Comparison of ENCODE assay signal across 9 mouse cellular contexts in the genomic region with DNA sequence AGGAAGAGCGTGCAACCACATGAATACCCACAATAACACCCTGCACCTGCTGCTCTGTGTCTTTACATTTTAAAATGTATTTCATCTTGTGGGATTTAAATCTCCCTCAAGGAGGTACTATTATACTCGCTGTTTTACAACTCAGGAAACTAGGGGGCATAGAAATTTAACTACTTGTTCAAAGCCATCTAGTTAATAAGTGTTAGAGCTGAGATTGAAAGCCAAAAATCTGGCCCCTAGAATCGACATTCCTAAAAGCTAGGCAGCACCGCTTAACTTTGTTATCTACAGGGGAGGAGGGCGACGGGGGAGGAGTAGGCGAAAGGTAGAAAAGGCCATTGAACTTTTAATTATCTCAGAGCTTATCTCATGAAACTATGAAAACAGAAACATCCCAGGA.
DNase-seq lines count a peak whose midpoint lies in the region; ATAC-seq and TF ChIP-seq lines count a peak whose summit lies in the region.
"Had no signal": no experiment of that assay in that cellular context is flagged by ENCODE, and none has a peak within 500 bp of the region (broad histone marks: within the 10 kb centered on the region; RNA-seq: fewer than 3 reads in every experiment).

No protein-coding gene starts in this region.

- 46% methylated on average over 7 of the region's 7 CpGs for WGBS in forebrain, embryonic 14.5 days
- 45% methylated on average over 7 of the region's 7 CpGs for whole genome bisulfite sequencing in forebrain, embryonic 15.5 days
- 41% methylated on average over 7 of the region's 7 CpGs for WGBS in midbrain, embryonic 13.5 days
- WGBS in midbrain, postnatal 0 days: 54% methylated on average over 7 of the region's 7 CpGs
- WGBS in stomach, embryonic 15.5 days: 34% methylated on average over 7 of the region's 7 CpGs

- DNase-seq in forebrain, embryonic 14.5 days (ENCODE audit: low spot score): no peak
- no peak for DNase-seq in midbrain, postnatal 0 days (ENCODE audit: low spot score)
- peak; percentile 10 to 34 for DNase-seq in kidney, postnatal 25 days
- DNase-seq in frontal cortex, postnatal 25 days (ENCODE audit: low spot score in 2 of 2): no peak
- DNase-seq in embryo, embryonic 10 days (ENCODE audit: low spot score): no peak
- DNase-seq: cerebellum, adult 11 months had no signal

- no peaks in the 10 kb centered on the region for H3K27me3 ChIP-seq in forebrain, embryonic 14.5 days (replicated peaks; ENCODE audit: control insufficient read depth, insufficient read depth, low read length)
- 0 out of 2 replicates have a peak, but pooled peaks cover 6% of the 10 kb centered on the region for H3K27me3 ChIP-seq in forebrain, embryonic 15.5 days
- no peaks in the 10 kb centered on the region for H3K27me3 ChIP-seq in midbrain, embryonic 13.5 days
- no peaks in the 10 kb centered on the region for H3K27me3 ChIP-seq in midbrain, postnatal 0 days (ENCODE audit: insufficient read depth, low read length)
- H3K27me3 ChIP-seq in stomach, embryonic 15.5 days (replicated peaks): no peaks in the 10 kb centered on the region

- H3K27ac ChIP-seq in forebrain, embryonic 14.5 days (ENCODE audit: low read depth, low read length): no peak overlapping the region
- no peak overlapping the region for H3K27ac ChIP-seq in forebrain, embryonic 15.5 days (replicated peaks)
- no peak overlapping the region for H3K27ac ChIP-seq in midbrain, embryonic 13.5 days
- H3K27ac ChIP-seq in midbrain, postnatal 0 days (ENCODE audit: low read depth, low read length): no peak overlapping the region
- H3K27ac ChIP-seq in stomach, embryonic 15.5 days: peak overlapping the region; percentile 87

- H3K4me1 ChIP-seq in forebrain, embryonic 14.5 days (ENCODE audit: control insufficient read depth, insufficient read depth, low read length): no peaks in the 10 kb centered on the region; the same call in 1 of the 2 replicates
- H3K4me1 ChIP-seq in forebrain, embryonic 15.5 days: peaks cover 7% of the 10 kb centered on the region
- peaks cover 11% of the 10 kb centered on the region for H3K4me1 ChIP-seq in midbrain, embryonic 13.5 days (replicated peaks)
- H3K4me1 ChIP-seq in midbrain, postnatal 0 days (ENCODE audit: insufficient read depth, low read length): no peaks in the 10 kb centered on the region
- H3K4me1 ChIP-seq in stomach, embryonic 15.5 days: no peaks in the 10 kb centered on the region

- H3K9ac ChIP-seq in forebrain, embryonic 14.5 days (ENCODE audit: low read length): no peak overlapping the region
- H3K9ac ChIP-seq in forebrain, embryonic 15.5 days (replicated peaks): no peak overlapping the region
- H3K9ac ChIP-seq in midbrain, embryonic 13.5 days (replicated peaks): no peak overlapping the region
- H3K9ac ChIP-seq in midbrain, postnatal 0 days (replicated peaks; ENCODE audit: low read length, poor library complexity, severe bottlenecking): no peak overlapping the region; the same call in 1 of the 2 replicates
- H3K9ac ChIP-seq in stomach, embryonic 15.5 days: no peak overlapping the region

- no peak; the same call in 1 of the 2 replicates for ATAC-seq in forebrain, embryonic 14.5 days
- no peak for ATAC-seq in forebrain, embryonic 15.5 days (replicated peaks)
- ATAC-seq in midbrain, embryonic 13.5 days: no peak
- ATAC-seq in midbrain, postnatal 0 days (ENCODE audit: low FRiP score): no peak
- peak; percentile 57 for ATAC-seq in stomach, embryonic 15.5 days (ENCODE audit: insufficient read depth, low FRiP score, low read depth)

- no peak for TF ChIP-seq CTCF in midbrain, postnatal 0 days (IDR thresholded peaks at IDR 0.05)

- H3K9me3 ChIP-seq in forebrain, embryonic 14.5 days (replicated peaks; ENCODE audit: control insufficient read depth, low read length): no peaks in the 10 kb centered on the region
- H3K9me3 ChIP-seq in forebrain, embryonic 15.5 days: no peaks in the 10 kb centered on the region
- no peaks in the 10 kb centered on the region for H3K9me3 ChIP-seq in midbrain, embryonic 13.5 days
- no peaks in the 10 kb centered on the region for H3K9me3 ChIP-seq in midbrain, postnatal 0 days (ENCODE audit: low read length)
- no peaks in the 10 kb centered on the region for H3K9me3 ChIP-seq in stomach, embryonic 15.5 days

- H3K4me2 ChIP-seq in forebrain, embryonic 14.5 days (ENCODE audit: low read length): peak overlapping the region; percentile 24; the same call in 1 of the 2 replicates
- no peak overlapping the region for H3K4me2 ChIP-seq in forebrain, embryonic 15.5 days (replicated peaks)
- H3K4me2 ChIP-seq in midbrain, embryonic 13.5 days (replicated peaks): peak overlapping the region; percentile 39
- H3K4me2 ChIP-seq in midbrain, postnatal 0 days (ENCODE audit: low read depth, low read length, poor library complexity, severe bottlenecking): no peak overlapping the region
- peak overlapping the region; percentile 49 for H3K4me2 ChIP-seq in stomach, embryonic 15.5 days

- H3K36me3 ChIP-seq in forebrain, embryonic 14.5 days (ENCODE audit: control insufficient read depth, insufficient read depth, low read length): no peaks in the 10 kb centered on the region
- no peaks in the 10 kb centered on the region for H3K36me3 ChIP-seq in forebrain, embryonic 15.5 days
- no peaks in the 10 kb centered on the region for H3K36me3 ChIP-seq in midbrain, embryonic 13.5 days
- H3K36me3 ChIP-seq in midbrain, postnatal 0 days (ENCODE audit: insufficient read depth, low read length): no peaks in the 10 kb centered on the region
- H3K36me3 ChIP-seq in stomach, embryonic 15.5 days: no peaks in the 10 kb centered on the region

- no peak overlapping the region for H3K4me3 ChIP-seq in forebrain, embryonic 14.5 days (ENCODE audit: low read depth, low read length)
- no peak overlapping the region for H3K4me3 ChIP-seq in forebrain, embryonic 15.5 days
- no peak overlapping the region for H3K4me3 ChIP-seq in midbrain, embryonic 13.5 days (replicated peaks)
- H3K4me3 ChIP-seq in midbrain, postnatal 0 days (ENCODE audit: low read depth, low read length): no peak overlapping the region
- H3K4me3 ChIP-seq in stomach, embryonic 15.5 days (replicated peaks): peak overlapping the region; percentile 24

Comparison
In these comparisons a context has a peak if more than half of its experiments do, and no peak if none do; other contexts are left out.
1. H3K4me2 ChIP-seq: peak in forebrain, embryonic 14.5 days (single experiment), midbrain, embryonic 13.5 days (single experiment) and stomach, embryonic 15.5 days (single experiment); none in forebrain, embryonic 15.5 days (single experiment) and midbrain, postnatal 0 days (single experiment).
2. DNase-seq: peak in kidney, postnatal 25 days (2 of 2); none in forebrain, embryonic 14.5 days (single experiment), midbrain, postnatal 0 days (single experiment), frontal cortex, postnatal 25 days (0 of 2) and embryo, embryonic 10 days (single experiment).